28 mouse cellular contexts compared by ENCODE assay signal in genomic region chr2:59788704-59789500, GRCm38 (mm10).
DNase-seq lines count a peak whose midpoint lies in the region; ATAC-seq lines count a peak whose summit lies in the region.
"Had no signal": no experiment of that assay in that cellular context is flagged by ENCODE, and none has a peak within 500 bp of the region (broad histone marks: within the 10 kb centered on the region; RNA-seq: fewer than 3 reads in every experiment).

No protein-coding gene starts in this region.

- H3K27ac ChIP-seq in forebrain, embryonic 10.5 days: peak overlapping the region; percentile 30; the same call in 1 of the 2 replicates
- H3K27ac ChIP-seq in forebrain, embryonic 16.5 days (ENCODE audit: low read length): no peak overlapping the region
- peak overlapping the region; percentile 66 for H3K27ac ChIP-seq in kidney, embryonic 15.5 days
- no peak overlapping the region for H3K27ac ChIP-seq in midbrain, embryonic 12.5 days (replicated peaks)
- H3K27ac ChIP-seq in midbrain, embryonic 10.5 days (replicated peaks): no peak overlapping the region; the same call in 1 of the 2 replicates
- H3K27ac ChIP-seq: embryonic facial prominence, embryonic 15.5 days; limb, embryonic 15.5 days; liver, embryonic 15.5 days; lung, embryonic 15.5 days; neural tube, embryonic 12.5 days; stomach, postnatal 0 days had no signal

- H3K36me3 ChIP-seq in forebrain, embryonic 10.5 days (replicated peaks): peaks cover 58% of the 10 kb centered on the region
- no peaks in the 10 kb centered on the region for H3K36me3 ChIP-seq in forebrain, embryonic 16.5 days (ENCODE audit: control insufficient read depth, insufficient read depth)
- H3K36me3 ChIP-seq in kidney, embryonic 15.5 days: peaks cover 76% of the 10 kb centered on the region
- no peaks in the 10 kb centered on the region for H3K36me3 ChIP-seq in midbrain, embryonic 12.5 days
- H3K36me3 ChIP-seq in midbrain, embryonic 10.5 days: 0 out of 2 replicates have a peak, but pooled peaks cover 12% of the 10 kb centered on the region

- no peak overlapping the region for H3K9ac ChIP-seq in forebrain, embryonic 16.5 days (replicated peaks; ENCODE audit: low read depth, low read length)
- no peak overlapping the region for H3K9ac ChIP-seq in kidney, embryonic 15.5 days
- no peak overlapping the region for H3K9ac ChIP-seq in midbrain, embryonic 12.5 days (replicated peaks)
- H3K9ac ChIP-seq: embryonic facial prominence, embryonic 15.5 days; limb, embryonic 15.5 days; liver, embryonic 15.5 days; lung, embryonic 15.5 days; neural tube, embryonic 12.5 days had no signal

- WGBS in forebrain, embryonic 10.5 days: 80% methylated on average over 7 of the region's 7 CpGs
- 47% methylated on average over 7 of the region's 7 CpGs for WGBS in forebrain, embryonic 16.5 days
- 79% methylated on average over 7 of the region's 7 CpGs for WGBS in kidney, embryonic 15.5 days
- 64% methylated on average over 7 of the region's 7 CpGs for WGBS in midbrain, embryonic 12.5 days
- 80% methylated on average over 7 of the region's 7 CpGs for WGBS in midbrain, embryonic 10.5 days

- H3K9me3 ChIP-seq in forebrain, embryonic 10.5 days: no peaks in the 10 kb centered on the region
- H3K9me3 ChIP-seq in forebrain, embryonic 16.5 days (ENCODE audit: control insufficient read depth, low read length): no peaks in the 10 kb centered on the region
- no peaks in the 10 kb centered on the region for H3K9me3 ChIP-seq in kidney, embryonic 15.5 days (replicated peaks)
- no peaks in the 10 kb centered on the region for H3K9me3 ChIP-seq in midbrain, embryonic 12.5 days
- H3K9me3 ChIP-seq in midbrain, embryonic 10.5 days (replicated peaks): no peaks in the 10 kb centered on the region
- H3K9me3 ChIP-seq: embryonic facial prominence, embryonic 15.5 days; limb, embryonic 15.5 days; liver, embryonic 15.5 days; lung, embryonic 15.5 days; megakaryocyte, embryonic 14.5 days; neural tube, embryonic 12.5 days had no signal

- DNase-seq in forebrain, embryonic 10.5 days (ENCODE audit: extremely low spot score, low spot score): no peak
- DNase-seq in kidney, postnatal 36 days: no peak
- no peak for DNase-seq in midbrain, embryonic 10.5 days (ENCODE audit: low spot score)
- no peak for DNase-seq in embryo, embryonic 11 days
- DNase-seq in liver: no peak
- DNase-seq: adrenal gland, adult 8-10 months; cerebellum, adult 2 months; cerebellum, postnatal 36 days; gastrocnemius, postnatal 10 days; heart, adult 11 months; kidney, adult 11 months; layer of hippocampus, postnatal 36 days; lung, postnatal 36 days; right cerebral cortex, postnatal 14 days; thymus, adult 2 months; thymus, postnatal 4 days had no signal

- no peak overlapping the region for H3K4me2 ChIP-seq in forebrain, embryonic 16.5 days (ENCODE audit: low read length)
- no peak overlapping the region for H3K4me2 ChIP-seq in kidney, embryonic 15.5 days
- H3K4me2 ChIP-seq in midbrain, embryonic 12.5 days (replicated peaks): no peak overlapping the region
- H3K4me2 ChIP-seq: embryonic facial prominence, embryonic 15.5 days; heart, embryonic 11.5 days; limb, embryonic 15.5 days; liver, embryonic 15.5 days; lung, embryonic 15.5 days; neural tube, embryonic 12.5 days had no signal

- H3K4me3 ChIP-seq in forebrain, embryonic 10.5 days: no peak overlapping the region
- H3K4me3 ChIP-seq in forebrain, embryonic 16.5 days (replicated peaks; ENCODE audit: low read length): no peak overlapping the region
- H3K4me3 ChIP-seq in kidney, embryonic 15.5 days (replicated peaks): no peak overlapping the region
- no peak overlapping the region for H3K4me3 ChIP-seq in midbrain, embryonic 12.5 days
- no peak overlapping the region for H3K4me3 ChIP-seq in midbrain, embryonic 10.5 days
- H3K4me3 ChIP-seq: embryonic facial prominence, embryonic 15.5 days; limb, embryonic 15.5 days; liver, embryonic 15.5 days; lung, embryonic 15.5 days; megakaryocyte, embryonic 14.5 days; neural tube, embryonic 12.5 days had no signal

- no peak for ATAC-seq in forebrain, embryonic 16.5 days
- ATAC-seq in kidney, embryonic 15.5 days (replicated peaks; ENCODE audit: low FRiP score): peak; percentile 55
- ATAC-seq in midbrain, embryonic 12.5 days (ENCODE audit: low FRiP score, low read depth): peak; percentile 65; the same call in 1 of the 2 replicates
- ATAC-seq: activated CD4-positive, CD25-positive, alpha-beta regulatory T cell, adult 4 months had no signal

- H3K27me3 ChIP-seq in forebrain, embryonic 10.5 days (ENCODE audit: poor library complexity, severe bottlenecking): no peaks in the 10 kb centered on the region
- H3K27me3 ChIP-seq in forebrain, embryonic 16.5 days (replicated peaks; ENCODE audit: control insufficient read depth, insufficient read depth, low read length): no peaks in the 10 kb centered on the region
- H3K27me3 ChIP-seq in kidney, embryonic 15.5 days: no peaks in the 10 kb centered on the region
- H3K27me3 ChIP-seq in midbrain, embryonic 12.5 days: no peaks in the 10 kb centered on the region
- no peaks in the 10 kb centered on the region for H3K27me3 ChIP-seq in midbrain, embryonic 10.5 days (ENCODE audit: low read depth, poor library complexity, severe bottlenecking)
- H3K27me3 ChIP-seq: embryonic facial prominence, embryonic 15.5 days; limb, embryonic 15.5 days; liver, embryonic 15.5 days; lung, embryonic 15.5 days; neural tube, embryonic 12.5 days had no signal

- H3K4me1 ChIP-seq in forebrain, embryonic 10.5 days: peaks cover 15% of the 10 kb centered on the region
- H3K4me1 ChIP-seq in forebrain, embryonic 16.5 days (replicated peaks; ENCODE audit: control insufficient read depth, insufficient read depth, low read length): no peaks in the 10 kb centered on the region
- H3K4me1 ChIP-seq in kidney, embryonic 15.5 days: peaks cover 40% of the 10 kb centered on the region
- peaks cover 12% of the 10 kb centered on the region for H3K4me1 ChIP-seq in midbrain, embryonic 12.5 days
- peaks cover 8% of the 10 kb centered on the region; the same call in 1 of the 2 replicates for H3K4me1 ChIP-seq in midbrain, embryonic 10.5 days

Comparison
In these comparisons a context has a peak if more than half of its experiments do, and no peak if none do; other contexts are left out.
1. H3K27ac ChIP-seq: peak in forebrain, embryonic 10.5 days (single experiment) and kidney, embryonic 15.5 days (single experiment); none in forebrain, embryonic 16.5 days (single experiment), midbrain, embryonic 12.5 days (single experiment) and midbrain, embryonic 10.5 days (single experiment).